Comparison of ENCODE assay signal across 30 mouse cellular contexts in the genomic region with DNA sequence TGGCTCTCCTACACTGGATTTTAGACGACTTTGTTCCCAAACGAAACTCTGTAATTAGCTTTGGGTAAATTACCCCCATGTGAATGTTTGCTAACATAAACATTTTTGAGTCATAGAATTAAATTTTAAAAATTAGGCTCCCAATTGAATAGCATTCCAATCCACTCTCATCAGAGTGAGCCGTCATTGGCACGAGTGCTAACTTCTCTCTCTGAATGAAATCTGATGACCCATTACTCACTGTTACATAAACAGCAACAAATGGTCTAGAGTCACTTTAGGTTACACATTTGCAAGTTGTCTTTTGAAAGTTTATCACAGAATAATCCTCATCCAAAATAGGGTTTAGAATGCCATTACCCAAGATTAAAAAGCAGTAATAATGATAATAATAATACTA. TPM values are rescaled to one million over a fixed set of nuclear protein-coding genes. Genes with fewer than 3 reads are reported as not detected.
DNase-seq lines count a peak whose midpoint lies in the region; TF ChIP-seq lines count a peak whose summit lies in the region.
"Had no signal": no experiment of that assay in that cellular context is flagged by ENCODE, and none has a peak within 500 bp of the region (broad histone marks: within the 10 kb centered on the region; RNA-seq: fewer than 3 reads in every experiment).

No protein-coding gene starts in this region.

- TF ChIP-seq CTCF in gastrocnemius, adult 2 months (IDR thresholded peaks at IDR 0.05): no peak
- TF ChIP-seq CTCF in heart, adult 2 months (IDR thresholded peaks at IDR 0.05): no peak

- no peak for DNase-seq in gastrocnemius, adult 2 months
- no peak for DNase-seq in gastrocnemius, adult 8-10 months (ENCODE audit: low spot score in 2 of 2)
- DNase-seq in heart, adult 2 months: no peak
- DNase-seq in heart, postnatal 10 days: no peak
- DNase-seq in Muller cell, postnatal 12 days (ENCODE audit: inconsistent ontology term): peak; percentile 73
- DNase-seq in adipocyte (ENCODE audit: low spot score): peak; percentile 67
- DNase-seq in adrenal gland, postnatal 4 days (ENCODE audit: low spot score in 2 of 2): no peak
- DNase-seq in ovary, postnatal 10 days (ENCODE audit: low spot score): no peak
- DNase-seq: adrenal gland, adult 8-10 months; adrenal gland, postnatal 25 days; cerebellum, adult 18-20 months; cerebellum, adult 9-11 months; cerebellum, postnatal 25 days; embryo, embryonic 11 days; heart, postnatal 4 days; kidney, adult 18-20 months had no signal

- H3K27me3 ChIP-seq in heart, adult 2 months (ENCODE audit: control insufficient read depth, insufficient read depth, low read length): no peaks in the 10 kb centered on the region
- H3K27me3 ChIP-seq: embryonic facial prominence, embryonic 13.5 days; forebrain, embryonic 12.5 days; forebrain, embryonic 15.5 days had no signal

- H3K79me2 ChIP-seq in heart, adult 2 months (replicated peaks; ENCODE audit: control insufficient read depth, insufficient read depth, low read length): no peaks in the 10 kb centered on the region

- H3K9ac ChIP-seq in heart, adult 2 months (ENCODE audit: low read depth, low read length): no peak overlapping the region
- H3K9ac ChIP-seq: embryonic facial prominence, embryonic 13.5 days; forebrain, embryonic 12.5 days; forebrain, embryonic 15.5 days; hindbrain, embryonic 14.5 days had no signal

- whole genome bisulfite sequencing in heart, adult 2 months: 42% methylated on average over 4 of the region's 4 CpGs

- no peak for TF ChIP-seq POLR2A in heart, adult 2 months (IDR thresholded peaks at IDR 0.05; ENCODE audit: insufficient read depth, low read depth, low read length)

- H3K4me3 ChIP-seq in gastrocnemius, adult 2 months: no peak overlapping the region
- no peak overlapping the region for H3K4me3 ChIP-seq in heart, adult 2 months
- H3K4me3 ChIP-seq: embryonic facial prominence, embryonic 10.5 days; embryonic facial prominence, embryonic 13.5 days; erythroblast, embryonic 14.5 days; forebrain, embryonic 12.5 days; forebrain, embryonic 15.5 days had no signal

- no peak for TF ChIP-seq EP300 in heart, adult 2 months (IDR thresholded peaks at IDR 0.05; ENCODE audit: insufficient read depth, low read depth, low read length)

- H3K36me3 ChIP-seq in heart, adult 2 months (ENCODE audit: control insufficient read depth, insufficient read depth, low read length): peaks cover 50% of the 10 kb centered on the region

- peaks cover 6% of the 10 kb centered on the region for H3K4me1 ChIP-seq in heart, adult 2 months (ENCODE audit: control insufficient read depth, insufficient read depth, low read length)
- H3K4me1 ChIP-seq: embryonic facial prominence, embryonic 10.5 days; embryonic facial prominence, embryonic 13.5 days; forebrain, embryonic 12.5 days; forebrain, embryonic 15.5 days had no signal

- intact Hi-C loops in gastrocnemius, adult 2 months (cut with DNase I): no loop called here
- intact Hi-C loops in heart, adult 2 months (cut with DNase I): no loop called here
- intact Hi-C loops in heart, postnatal 10 days (cut with DNase I): no loop called here

- peak overlapping the region; percentile 90 for H3K27ac ChIP-seq in gastrocnemius, adult 2 months
- peak overlapping the region; percentile 83 for H3K27ac ChIP-seq in heart, adult 2 months
- H3K27ac ChIP-seq: embryonic facial prominence, embryonic 10.5 days; embryonic facial prominence, embryonic 13.5 days; forebrain, embryonic 12.5 days; forebrain, embryonic 15.5 days; hindbrain, embryonic 14.5 days; hindbrain, postnatal 0 days had no signal

RNA-seq across cellular contexts. Expression of gene Lmod2, which starts 12.0 kb away (rescaled TPM):
- 100 to 1,000 TPM; 105 to 286 TPM for total RNA-seq in gastrocnemius, adult 2 months (2021)
- total RNA-seq in gastrocnemius, adult 8-10 months (2022): 100 to 1,000 TPM; 142 to 191 (median 167) TPM
- total RNA-seq in heart, adult 2 months (2021): 100 to 1,000 TPM; 691 to 757 TPM
- 191 and 268 TPM in 2 replicates for polyA plus RNA-seq in heart, adult 2 months (2012; rRNA removed)
- total RNA-seq in heart, postnatal 10 days (2021): 100 to 1,000 TPM; 278 to 346 TPM
- 1 to 10 TPM; 1.8 to 8.0 TPM for total RNA-seq in adrenal gland, postnatal 4 days (2021)
- total RNA-seq: common myeloid progenitor, adult 5-6 weeks; hindbrain, postnatal 0 days; MEL had no signal
- polyA plus RNA-seq: CD4-positive, CD25-positive, alpha-beta regulatory T cell, adult 4 months; embryonic facial prominence, embryonic 10.5 days; erythroblast, embryonic 14.5 days; forebrain, embryonic 12.5 days; forebrain, embryonic 15.5 days; hindbrain, embryonic 11.5 days; hindbrain, embryonic 14.5 days; hindbrain, postnatal 0 days; inflammation-experienced regulatory T-cells, adult 6 months; intestine, embryonic 16.5 days; kidney, embryonic 14.5 days had no signal

RNA-seq across cellular contexts. Expression of gene Wasl, which starts 55.3 kb away (rescaled TPM):
- 10 to 100 TPM; 15.3 to 18.1 TPM for total RNA-seq in gastrocnemius, adult 2 months (2021)
- total RNA-seq in gastrocnemius, adult 8-10 months (2022): 10 to 100 TPM; 11.5 to 15.7 (median 15.4) TPM
- 10 to 100 TPM; 27.8 to 28.3 TPM for total RNA-seq in heart, adult 2 months (2021)
- 11.5 and 13.9 TPM in 2 replicates for polyA plus RNA-seq in heart, adult 2 months (2012; rRNA removed)
- total RNA-seq in heart, postnatal 10 days (2021): 10 to 100 TPM; 35.1 to 36.4 TPM
- total RNA-seq in adrenal gland, postnatal 4 days (2021): 10 to 100 TPM; 58.2 to 67.7 TPM

Comparison
In these comparisons a context has a peak if more than half of its experiments do, and no peak if none do; other contexts are left out.
1. DNase-seq: peak in Muller cell, postnatal 12 days (single experiment) and adipocyte (single experiment); none in gastrocnemius, adult 2 months (single experiment), gastrocnemius, adult 8-10 months (0 of 2), heart, adult 2 months (0 of 2), heart, postnatal 10 days (0 of 2), adrenal gland, postnatal 4 days (0 of 2) and ovary, postnatal 10 days (single experiment).
2. RNA of gene Lmod2, which starts 12.0 kb away (total RNA-seq): 691 to 757 TPM in heart, adult 2 months, 278 to 346 TPM in heart, postnatal 10 days, 105 to 286 TPM in gastrocnemius, adult 2 months and 142 to 191 TPM in gastrocnemius, adult 8-10 months; 1.8 to 8.0 TPM in adrenal gland, postnatal 4 days; every median in the first group is over 10 times any median in the second.